Mouse (Mus musculus): ENCODE results near the gene Rnf26. TPM values are rescaled to one million over a fixed set of nuclear protein-coding genes. Genes with fewer than 3 reads are reported as not detected.

The Rnf26 gene
- polyA plus RNA-seq, 1 experiment: 11.1 TPM

GRCm38 (mm10) chr9:44047571-44048490 is 65.5 kb downstream of the Rnf26 start:
- no peak overlapping the region for H3K4me3 ChIP-seq (replicated peaks)
- H3K9me3 ChIP-seq (ENCODE audit: control insufficient read depth, low read length): no peaks in the 10 kb centered on the region
- no peaks in the 10 kb centered on the region for H3K4me1 ChIP-seq (ENCODE audit: control insufficient read depth)
- H3K36me3 ChIP-seq (ENCODE audit: control insufficient read depth): no peaks in the 10 kb centered on the region
- H3K27me3 ChIP-seq (ENCODE audit: control insufficient read depth): peaks cover 48% of the 10 kb centered on the region
- TF ChIP-seq GATA1 (IDR thresholded peaks at IDR 0.05; ENCODE audit: low read length) (no peak), TAL1 (IDR thresholded peaks at IDR 0.05; ENCODE audit: low read length) (no peak)

- H3K4me1 ChIP-seq (ENCODE audit: control insufficient read depth): no peaks in the 10 kb centered on the region
- H3K27me3 ChIP-seq (ENCODE audit: control insufficient read depth): peaks cover 54% of the 10 kb centered on the region
- H3K9me3 ChIP-seq (ENCODE audit: control insufficient read depth, low read length): no peaks in the 10 kb centered on the region
- no peak overlapping the region for H3K4me3 ChIP-seq (replicated peaks)
- no peaks in the 10 kb centered on the region for H3K36me3 ChIP-seq (ENCODE audit: control insufficient read depth)
- TF ChIP-seq GATA1 (IDR thresholded peaks at IDR 0.05; ENCODE audit: low read length): no peak
- no peak for TF ChIP-seq TAL1 (IDR thresholded peaks at IDR 0.05; ENCODE audit: low read length)
Measured at GRCm38 (mm10) chr9:44047071-44047470, 66.2 kb downstream of the Rnf26 start.

- Histone ChIP-seq H3K36me3 (ENCODE audit: control insufficient read depth) (no peaks in the 10 kb centered on the region), H3K27me3 (ENCODE audit: control insufficient read depth) (peaks cover 56% of the 10 kb centered on the region), H3K4me3 (replicated peaks) (no peak overlapping the region), H3K9me3 (ENCODE audit: control insufficient read depth, low read length) (no peaks in the 10 kb centered on the region), H3K4me1 (ENCODE audit: control insufficient read depth) (no peaks in the 10 kb centered on the region)
- TF ChIP-seq GATA1 (IDR thresholded peaks at IDR 0.05; ENCODE audit: low read length) (no peak), TAL1 (IDR thresholded peaks at IDR 0.05; ENCODE audit: low read length) (no peak)
Measured at GRCm38 (mm10) chr9:44046426-44046825, 66.9 kb downstream of the Rnf26 start.

GRCm38 (mm10) chr9:44045884-44046272 is 67.4 kb downstream of the Rnf26 start:
- H3K9me3 ChIP-seq (ENCODE audit: control insufficient read depth, low read length): no peaks in the 10 kb centered on the region
- no peaks in the 10 kb centered on the region for H3K36me3 ChIP-seq (ENCODE audit: control insufficient read depth)
- no peaks in the 10 kb centered on the region for H3K4me1 ChIP-seq (ENCODE audit: control insufficient read depth)
- TF ChIP-seq GATA1 (IDR thresholded peaks at IDR 0.05; ENCODE audit: low read length) (no peak), TAL1 (IDR thresholded peaks at IDR 0.05; ENCODE audit: low read length) (no peak)
- no peak overlapping the region for H3K4me3 ChIP-seq (replicated peaks)
- H3K27me3 ChIP-seq (ENCODE audit: control insufficient read depth): peaks cover 56% of the 10 kb centered on the region

Other genes starting within 250 kb of the Rnf26 start
- not detected in 2 replicates for gene Thy1, start 70.1 kb downstream of the Rnf26 start, polyA plus RNA-seq (2012)
- 0.05 TPM in 1 of 2 replicates, not detected in the other for gene Usp2, start 46.5 kb downstream of the Rnf26 start, polyA plus RNA-seq (2012)
- not detected in 2 replicates for gene Mfrp, start 11.8 kb downstream of the Rnf26 start, polyA plus RNA-seq (2012)
- 0.08 TPM in 1 of 2 replicates, not detected in the other for gene C1qtnf5, start 6.3 kb downstream of the Rnf26 start, polyA plus RNA-seq (2012)
- not detected in 2 replicates for gene Gm49380, start within 50 bp of the Rnf26 start, polyA plus RNA-seq (2012)
- not detected in 2 replicates for gene Mcam, start 21.0 kb upstream of the Rnf26 start, polyA plus RNA-seq (2012)
- 0.13 and 0.16 TPM in 2 replicates for gene Cbl, start 120.5 kb upstream of the Rnf26 start, polyA plus RNA-seq (2012)
- not detected in 2 replicates for gene Ccdc153, start 127.2 kb upstream of the Rnf26 start, polyA plus RNA-seq (2012)
- not detected in 2 replicates for gene Pdzd3, start 138.0 kb upstream of the Rnf26 start, polyA plus RNA-seq (2012)
- 0.07 TPM in 1 of 2 replicates, not detected in the other for gene Nlrx1, start 155.1 kb upstream of the Rnf26 start, polyA plus RNA-seq (2012)
- gene Abcg4, start 175.1 kb upstream of the Rnf26 start, polyA plus RNA-seq (2012): 19.1 and 19.9 TPM in 2 replicates
- gene Hinfp, start 192.2 kb upstream of the Rnf26 start, polyA plus RNA-seq (2012): 0.57 and 0.75 TPM in 2 replicates
- 24.5 and 25.4 TPM in 2 replicates for gene C2cd2l, start 206.8 kb upstream of the Rnf26 start, polyA plus RNA-seq (2012)
- gene Dpagt1, start 212.5 kb upstream of the Rnf26 start, polyA plus RNA-seq (2012): 0.15 and 0.20 TPM in 2 replicates
- gene H2afx, start 221.2 kb upstream of the Rnf26 start, polyA plus RNA-seq (2012): 364 and 434 TPM in 2 replicates
- gene Hmbs, start 230.7 kb upstream of the Rnf26 start, polyA plus RNA-seq (2012): 331 and 361 TPM in 2 replicates
- 1.4 and 1.5 TPM in 2 replicates for gene Vps11, start 248.2 kb upstream of the Rnf26 start, polyA plus RNA-seq (2012)